Mouse (Mus musculus): ENCODE measurements around the gene Neu4. TPM values are rescaled to one million over a fixed set of nuclear protein-coding genes. Genes with fewer than 3 reads are reported as not detected.
"Not testable (repeated sequence)": the region's sequence is repeated elsewhere in the genome, so short reads cannot be mapped to it uniquely, and the experiment has no call there.

Neu4 gene
- polyA plus RNA-seq, 1 experiment from 2014 or later = not detected

DNA sequence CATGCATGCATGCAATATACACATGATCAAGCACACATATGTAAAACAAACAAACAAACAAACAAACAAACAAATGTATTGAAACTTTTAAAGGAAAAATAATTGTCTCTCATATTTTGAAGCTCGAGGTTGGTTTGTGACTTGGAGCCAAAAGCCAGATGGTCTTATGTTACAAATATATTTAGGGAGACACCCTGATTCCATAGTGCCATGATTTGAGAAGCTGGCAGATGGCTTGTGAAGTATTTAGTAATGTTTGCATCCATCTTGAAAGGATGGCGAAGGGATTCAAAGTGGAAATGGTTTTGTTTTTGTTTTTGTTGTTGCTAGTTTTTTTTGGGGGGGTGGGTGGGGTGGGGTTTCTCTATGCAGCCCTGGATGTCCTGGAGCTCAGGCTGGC, 19.2 kb upstream of the Neu4 start:
- 79% methylated on average over 2 of the region's 2 CpGs for WGBS

DNA sequence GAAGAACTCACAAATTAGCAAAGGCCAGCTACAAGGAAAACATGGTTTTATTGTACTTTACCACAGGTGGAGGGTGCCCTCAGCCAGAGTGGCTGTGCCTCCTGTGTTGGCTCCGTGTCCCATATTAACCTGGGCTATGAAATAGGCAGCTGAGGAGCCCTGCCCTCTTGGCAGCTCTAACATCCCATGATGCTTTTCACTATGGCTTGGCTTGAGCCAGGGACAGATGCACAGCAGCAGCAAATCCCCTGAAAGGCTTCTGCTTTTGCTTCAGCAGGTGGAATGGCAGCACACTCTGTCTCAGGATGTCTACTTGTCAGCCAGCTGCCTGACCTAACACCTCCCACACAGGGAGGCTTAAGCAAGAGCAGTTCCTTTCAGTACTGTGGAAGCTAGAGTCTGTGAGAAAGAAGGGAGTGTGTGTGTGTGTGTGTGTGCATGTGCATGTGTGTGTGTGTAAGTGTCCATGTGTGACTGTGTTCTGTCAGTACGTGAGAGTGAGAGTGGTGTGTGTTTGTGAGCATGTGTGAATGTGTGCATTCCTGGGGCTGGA, 14.2 kb upstream of the Neu4 start:
- H3K27ac ChIP-seq (ENCODE audit: low read length); H3K9me3 ChIP-seq (replicated peaks; ENCODE audit: control insufficient read depth, low read length); H3K36me3 ChIP-seq (ENCODE audit: control insufficient read depth, insufficient read depth); H3K9ac ChIP-seq (ENCODE audit: low read length); ATAC-seq (replicated peaks; ENCODE audit: extremely low read depth, insufficient read depth, low FRiP score); H3K4me3 ChIP-seq (ENCODE audit: low read length); H3K4me1 ChIP-seq (ENCODE audit: control insufficient read depth, insufficient read depth, low read length); H3K27me3 ChIP-seq (ENCODE audit: control insufficient read depth, insufficient read depth, low read length); H3K4me2 ChIP-seq (ENCODE audit: low read depth, low read length): not testable (repeated sequence)
- WGBS = 54% methylated on average over 2 of the region's 2 CpGs

More for the DNA sequence above, 19.2 kb upstream of the Neu4 start:
- no peaks in the 10 kb centered on the region for H3K9me3 ChIP-seq (replicated peaks; ENCODE audit: control insufficient read depth, low read length)
- H3K27ac ChIP-seq (ENCODE audit: low read length) = no peak overlapping the region
- H3K4me1 ChIP-seq (ENCODE audit: control insufficient read depth, insufficient read depth, low read length) = no peaks in the 10 kb centered on the region
- no peak overlapping the region for H3K4me3 ChIP-seq (ENCODE audit: low read length)
- no peaks in the 10 kb centered on the region for H3K36me3 ChIP-seq (ENCODE audit: control insufficient read depth, insufficient read depth)
- H3K9ac ChIP-seq (ENCODE audit: low read length) = no peak overlapping the region
- no peaks in the 10 kb centered on the region for H3K27me3 ChIP-seq (ENCODE audit: control insufficient read depth, insufficient read depth, low read length)
- ATAC-seq (replicated peaks; ENCODE audit: extremely low read depth, insufficient read depth, low FRiP score) = no peak
- H3K4me2 ChIP-seq (ENCODE audit: low read depth, low read length) = no peak overlapping the region

DNA sequence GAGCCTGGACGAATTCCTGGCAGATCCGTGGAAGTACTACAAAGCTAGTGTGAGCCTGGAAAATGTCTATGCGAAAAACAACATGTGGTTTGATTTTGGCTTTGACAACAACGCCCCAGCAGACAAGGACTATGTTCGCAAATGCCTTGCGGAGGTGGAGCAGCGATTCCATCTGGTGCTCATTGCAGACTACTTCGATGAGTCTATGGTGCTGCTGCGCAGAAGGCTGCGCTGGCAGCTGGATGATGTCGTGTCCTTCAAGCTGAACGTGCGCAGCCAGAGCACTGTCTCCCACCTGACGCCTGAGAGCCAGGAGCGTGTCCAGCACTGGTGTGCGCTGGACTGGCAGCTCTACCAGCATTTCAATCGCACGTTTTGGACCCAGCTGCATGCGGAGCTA, 11.4 kb upstream of the Neu4 start:
- 81% methylated on average over 14 of the region's 19 CpGs for WGBS
- not testable (repeated sequence) for H3K27me3 ChIP-seq (ENCODE audit: control insufficient read depth, insufficient read depth, low read length); H3K4me3 ChIP-seq (ENCODE audit: low read length); H3K4me2 ChIP-seq (ENCODE audit: low read depth, low read length); H3K36me3 ChIP-seq (ENCODE audit: control insufficient read depth, insufficient read depth); H3K9me3 ChIP-seq (replicated peaks; ENCODE audit: control insufficient read depth, low read length); H3K9ac ChIP-seq (ENCODE audit: low read length); H3K27ac ChIP-seq (ENCODE audit: low read length); H3K4me1 ChIP-seq (ENCODE audit: control insufficient read depth, insufficient read depth, low read length); ATAC-seq (replicated peaks; ENCODE audit: extremely low read depth, insufficient read depth, low FRiP score)

DNA sequence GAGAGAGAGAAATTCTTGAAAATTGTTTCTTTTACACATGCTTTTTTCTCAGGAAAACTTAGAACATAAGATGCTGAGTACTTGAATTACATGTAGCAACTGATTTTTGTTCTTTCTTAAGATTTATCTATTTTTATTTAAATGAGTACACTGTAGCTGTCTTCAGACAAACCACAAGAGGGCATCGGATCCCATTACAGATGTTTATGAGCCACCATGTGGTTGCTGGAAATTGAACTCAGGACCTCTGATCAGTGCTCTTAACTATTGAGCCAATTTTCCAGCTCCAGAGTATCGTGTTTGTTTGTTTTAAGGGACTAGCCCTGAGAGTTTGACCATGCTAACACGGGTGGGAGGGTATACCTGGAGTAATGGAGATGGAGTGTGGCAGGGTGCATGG, 8.6 kb upstream of the Neu4 start:
- Histone ChIP-seq H3K9ac (ENCODE audit: low read length) (no peak overlapping the region), H3K27ac (ENCODE audit: low read length) (no peak overlapping the region), H3K9me3 (replicated peaks; ENCODE audit: control insufficient read depth, low read length) (no peaks in the 10 kb centered on the region), H3K4me3 (ENCODE audit: low read length) (no peak overlapping the region), H3K4me1 (ENCODE audit: control insufficient read depth, insufficient read depth, low read length) (no peaks in the 10 kb centered on the region), H3K4me2 (ENCODE audit: low read depth, low read length) (no peak overlapping the region), H3K27me3 (ENCODE audit: control insufficient read depth, insufficient read depth, low read length) (no peaks in the 10 kb centered on the region), H3K36me3 (ENCODE audit: control insufficient read depth, insufficient read depth) (no peaks in the 10 kb centered on the region)
- no peak for ATAC-seq (replicated peaks; ENCODE audit: extremely low read depth, insufficient read depth, low FRiP score)
- 58% methylated on average over 3 of the region's 3 CpGs for WGBS

DNA sequence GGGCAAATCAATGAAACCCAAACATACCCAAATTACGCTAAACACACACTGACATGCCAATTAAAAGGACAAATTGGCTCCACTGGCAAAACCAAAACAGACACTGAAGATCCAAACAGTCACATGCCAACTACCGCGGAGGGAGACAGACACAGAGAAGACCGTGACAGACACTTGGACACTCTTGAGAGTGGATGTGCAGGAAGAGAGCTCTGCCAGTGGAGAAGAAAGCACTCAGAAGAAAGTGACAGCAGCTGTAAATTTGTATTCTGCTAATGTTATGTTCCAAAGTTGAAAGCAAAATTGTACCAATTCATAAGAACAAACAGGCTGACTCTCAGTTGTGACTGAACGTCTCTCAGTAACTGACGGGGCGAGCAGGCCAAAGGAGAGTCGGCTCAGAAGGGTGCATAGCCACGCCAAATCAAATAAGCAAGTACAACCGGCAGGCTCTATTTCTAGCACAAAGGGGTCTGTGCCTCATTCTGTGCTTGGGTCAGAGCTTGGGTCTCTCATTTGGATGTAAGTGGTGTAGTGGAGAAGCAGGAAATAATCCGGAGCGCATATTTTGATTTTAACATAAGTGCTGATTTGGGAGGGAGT, 7.4 kb downstream of the Neu4 start:
- no peaks in the 10 kb centered on the region for H3K36me3 ChIP-seq (ENCODE audit: control insufficient read depth, insufficient read depth)
- H3K9me3 ChIP-seq (replicated peaks; ENCODE audit: control insufficient read depth, low read length) = no peaks in the 10 kb centered on the region
- no peak overlapping the region for H3K4me3 ChIP-seq (ENCODE audit: low read length)
- no peak overlapping the region for H3K9ac ChIP-seq (ENCODE audit: low read length)
- no peak overlapping the region for H3K4me2 ChIP-seq (ENCODE audit: low read depth, low read length)
- H3K4me1 ChIP-seq (ENCODE audit: control insufficient read depth, insufficient read depth, low read length) = no peaks in the 10 kb centered on the region
- 83% methylated on average over 12 of the region's 12 CpGs for WGBS
- no peaks in the 10 kb centered on the region for H3K27me3 ChIP-seq (ENCODE audit: control insufficient read depth, insufficient read depth, low read length)
- ATAC-seq (replicated peaks; ENCODE audit: extremely low read depth, insufficient read depth, low FRiP score) = no peak
- H3K27ac ChIP-seq (ENCODE audit: low read length) = no peak overlapping the region

DNA sequence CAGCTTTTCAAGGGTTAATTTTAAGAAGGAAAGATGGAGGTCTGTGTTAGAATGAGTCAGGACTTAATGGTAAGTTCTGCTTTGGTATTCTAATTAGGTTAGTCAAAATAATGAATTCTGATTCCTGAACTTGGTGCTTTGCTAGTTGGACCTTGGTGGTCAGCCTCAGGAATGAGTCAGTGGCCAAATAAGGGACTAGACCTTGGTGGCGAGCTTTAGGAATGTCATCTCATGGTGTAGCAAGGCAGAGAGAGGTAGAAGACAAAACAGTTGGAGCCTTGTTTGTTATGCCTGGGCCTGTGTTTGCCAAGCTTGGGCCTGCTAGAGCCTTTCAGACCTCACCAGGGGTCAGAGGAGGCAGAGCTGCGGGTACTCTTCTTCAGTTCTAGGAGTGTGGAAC, 8.5 kb downstream of the Neu4 start:
- no peaks in the 10 kb centered on the region for H3K36me3 ChIP-seq (ENCODE audit: control insufficient read depth, insufficient read depth)
- no peak overlapping the region for H3K4me2 ChIP-seq (ENCODE audit: low read depth, low read length)
- H3K27me3 ChIP-seq (ENCODE audit: control insufficient read depth, insufficient read depth, low read length) = no peaks in the 10 kb centered on the region
- H3K4me1 ChIP-seq (ENCODE audit: control insufficient read depth, insufficient read depth, low read length) = no peaks in the 10 kb centered on the region
- no peak for ATAC-seq (replicated peaks; ENCODE audit: extremely low read depth, insufficient read depth, low FRiP score)
- H3K4me3 ChIP-seq (ENCODE audit: low read length) = no peak overlapping the region
- no peak overlapping the region for H3K27ac ChIP-seq (ENCODE audit: low read length)
- H3K9me3 ChIP-seq (replicated peaks; ENCODE audit: control insufficient read depth, low read length) = no peaks in the 10 kb centered on the region
- H3K9ac ChIP-seq (ENCODE audit: low read length) = no peak overlapping the region
- 84% methylated on average over 2 of the region's 2 CpGs for WGBS

DNA sequence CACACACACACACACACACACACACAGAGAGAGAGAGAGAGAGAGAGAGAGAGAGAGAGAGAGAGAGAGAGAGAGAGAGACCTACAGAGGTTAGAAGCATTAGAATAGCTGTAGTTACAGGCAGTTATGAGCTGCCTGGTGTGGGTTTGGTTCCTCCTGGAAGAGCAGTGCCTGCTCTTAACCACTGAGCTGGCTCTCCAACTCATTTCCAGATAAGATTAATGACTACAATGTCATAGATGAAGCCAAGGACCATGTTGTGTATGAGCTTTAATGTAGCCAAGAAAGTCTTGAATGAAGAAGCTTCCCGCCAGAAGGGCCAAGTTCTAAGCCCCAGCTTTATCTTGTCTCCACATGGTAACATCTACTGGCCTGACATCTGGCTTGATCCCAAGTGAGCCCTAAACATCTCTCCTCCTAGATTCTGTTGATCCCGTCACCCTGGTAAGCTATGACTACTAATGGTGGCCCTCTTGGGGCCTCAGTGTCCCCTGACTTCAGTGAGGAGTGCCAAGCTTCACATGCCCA, 12.9 kb downstream of the Neu4 start:
- Histone ChIP-seq H3K9ac (ENCODE audit: low read length) (no peak overlapping the region), H3K27ac (ENCODE audit: low read length) (no peak overlapping the region), H3K27me3 (ENCODE audit: control insufficient read depth, insufficient read depth, low read length) (no peaks in the 10 kb centered on the region), H3K36me3 (ENCODE audit: control insufficient read depth, insufficient read depth) (no peaks in the 10 kb centered on the region), H3K4me3 (ENCODE audit: low read length) (no peak overlapping the region), H3K9me3 (replicated peaks; ENCODE audit: control insufficient read depth, low read length) (no peaks in the 10 kb centered on the region), H3K4me2 (ENCODE audit: low read depth, low read length) (no peak overlapping the region), H3K4me1 (ENCODE audit: control insufficient read depth, insufficient read depth, low read length) (peaks cover 5% of the 10 kb centered on the region; the same call in 1 of the 2 replicates)
- no peak for ATAC-seq (replicated peaks; ENCODE audit: extremely low read depth, insufficient read depth, low FRiP score)
- WGBS = 75% methylated on average over 2 of the region's 2 CpGs

DNA sequence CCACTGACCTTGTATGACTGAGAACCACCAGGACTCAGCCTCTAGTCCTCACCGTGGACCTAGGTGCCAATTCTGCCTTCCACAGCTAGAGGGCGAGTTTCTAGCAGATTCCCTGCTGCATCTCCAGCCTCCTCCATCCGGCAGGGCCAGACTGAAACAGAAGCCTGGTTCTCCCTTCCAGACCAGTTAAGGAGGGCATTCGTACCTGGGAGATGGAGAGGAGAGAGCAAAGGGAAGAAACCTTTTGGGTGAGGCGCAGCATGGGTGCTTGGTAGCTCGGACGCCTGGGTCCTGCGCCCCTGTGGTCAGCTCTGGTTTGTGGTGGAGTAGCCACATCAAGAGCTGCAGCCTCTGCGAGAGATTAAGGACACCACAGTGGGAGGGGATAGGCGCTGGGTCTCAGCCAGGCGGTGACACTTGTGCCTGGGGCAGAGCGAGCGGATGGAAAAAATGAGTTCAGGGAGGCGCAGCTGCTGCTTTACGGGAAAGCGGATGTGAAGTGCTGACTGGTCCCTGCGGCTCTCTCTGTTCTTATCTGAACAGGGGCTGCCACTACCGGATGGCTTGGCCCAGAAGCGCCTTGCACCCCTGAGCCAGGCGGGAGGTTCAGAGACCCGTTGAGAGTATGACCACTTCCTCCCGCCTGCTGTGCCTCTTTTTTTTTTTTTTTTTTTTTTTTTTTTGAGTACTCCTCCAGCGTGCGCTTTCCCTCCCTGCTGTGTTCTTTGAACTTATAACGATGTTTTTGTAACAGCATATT, 14.9 kb downstream of the Neu4 start:
- Histone ChIP-seq H3K9ac (ENCODE audit: low read length) (peak overlapping the region; percentile 54), H3K27me3 (ENCODE audit: control insufficient read depth, insufficient read depth, low read length) (no peaks in the 10 kb centered on the region), H3K9me3 (replicated peaks; ENCODE audit: control insufficient read depth, low read length) (no peaks in the 10 kb centered on the region), H3K4me1 (ENCODE audit: control insufficient read depth, insufficient read depth, low read length) (peaks cover 5% of the 10 kb centered on the region; the same call in 1 of the 2 replicates), H3K4me2 (ENCODE audit: low read depth, low read length) (peak overlapping the region; percentile 89), H3K27ac (ENCODE audit: low read length) (peak overlapping the region; percentile 91), H3K36me3 (ENCODE audit: control insufficient read depth, insufficient read depth) (no peaks in the 10 kb centered on the region), H3K4me3 (ENCODE audit: low read length) (peak overlapping the region; percentile 54)
- WGBS = under 1% methylated on average over 25 of the region's 25 CpGs
- ATAC-seq (replicated peaks; ENCODE audit: extremely low read depth, insufficient read depth, low FRiP score) = peak; percentile 90

DNA sequence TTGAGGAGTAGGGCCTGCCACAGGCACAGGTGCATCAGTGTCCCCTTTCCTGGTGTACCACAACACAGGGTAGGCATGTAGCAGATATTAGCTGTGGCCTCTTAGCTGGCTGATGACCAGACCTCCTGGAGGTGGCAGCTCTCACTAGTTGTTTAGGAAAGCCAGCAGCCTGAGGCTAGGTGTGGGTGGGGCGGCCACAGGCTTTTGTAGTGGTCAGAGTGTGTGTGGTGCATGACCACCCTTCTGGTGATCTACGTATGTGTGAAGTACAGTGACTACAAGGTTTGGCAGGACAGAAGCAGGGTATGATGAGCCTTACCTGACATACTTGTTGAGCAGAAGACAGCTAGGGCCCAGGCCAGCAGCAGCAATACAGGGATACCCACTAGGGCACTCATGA, 20.1 kb downstream of the Neu4 start:
- Histone ChIP-seq H3K4me1 (ENCODE audit: control insufficient read depth, insufficient read depth, low read length) (peaks cover 5% of the 10 kb centered on the region; the same call in 1 of the 2 replicates), H3K9me3 (replicated peaks; ENCODE audit: control insufficient read depth, low read length) (no peaks in the 10 kb centered on the region), H3K4me3 (ENCODE audit: low read length) (no peak overlapping the region), H3K36me3 (ENCODE audit: control insufficient read depth, insufficient read depth) (no peaks in the 10 kb centered on the region), H3K4me2 (ENCODE audit: low read depth, low read length) (no peak overlapping the region), H3K27ac (ENCODE audit: low read length) (no peak overlapping the region), H3K9ac (ENCODE audit: low read length) (no peak overlapping the region), H3K27me3 (ENCODE audit: control insufficient read depth, insufficient read depth, low read length) (no peaks in the 10 kb centered on the region)
- WGBS = 88% methylated on average over 2 of the region's 2 CpGs
- no peak for ATAC-seq (replicated peaks; ENCODE audit: extremely low read depth, insufficient read depth, low FRiP score)

All from heart, embryonic 16.5 days (tissue).